Mouse (Mus musculus): ENCODE results near the gene Nprl2.
"Not testable (repeated sequence)": the region's sequence is repeated elsewhere in the genome, so short reads cannot be mapped to it uniquely, and the experiment has no call there.

Nprl2 gene

GRCm38 (mm10) chr9:107553541-107554318, 11.7 kb downstream of the Nprl2 start:
- no peak for DNase-seq

- DNase-seq: peak; percentile 95
Observed at GRCm38 (mm10) chr9:107554319-107554825, 12.3 kb downstream of the Nprl2 start.

- DNase-seq: no peak
Observed at GRCm38 (mm10) chr9:107555031-107555457, 13.0 kb downstream of the Nprl2 start.

GRCm38 (mm10) chr9:107555701-107556100, 13.7 kb downstream of the Nprl2 start:
- DNase-seq: no peak

- no peak for DNase-seq
Observed at GRCm38 (mm10) chr9:107556346-107556745, 14.3 kb downstream of the Nprl2 start.

GRCm38 (mm10) chr9:107563029-107563581, 21.1 kb downstream of the Nprl2 start, which contains the start of gene Tusc2:
Gene Tusc2, plus strand, starts transcription at chr9:107563255.
- peak; percentile 96 for DNase-seq

- not testable (repeated sequence) for DNase-seq
Observed at GRCm38 (mm10) chr9:107565556-107565955, 23.5 kb downstream of the Nprl2 start.

GRCm38 (mm10) chr9:107566041-107566709, 24.1 kb downstream of the Nprl2 start:
- peak; percentile 64 for DNase-seq

- no peak for DNase-seq
Observed at GRCm38 (mm10) chr9:107566855-107567254, 24.8 kb downstream of the Nprl2 start.

GRCm38 (mm10) chr9:107567702-107568319, 25.8 kb downstream of the Nprl2 start, which contains the start of gene Hyal2:
Gene Hyal2, plus strand, starts transcription at chr9:107567945.
- no peak for DNase-seq

- DNase-seq: peak; percentile 81
Observed at GRCm38 (mm10) chr9:107568331-107569261, 26.6 kb downstream of the Nprl2 start.

- no peak for DNase-seq
Observed at GRCm38 (mm10) chr9:107569270-107569669, 27.2 kb downstream of the Nprl2 start.

- DNase-seq: no peak
Observed at GRCm38 (mm10) chr9:107570016-107570415, 28.0 kb downstream of the Nprl2 start.

GRCm38 (mm10) chr9:107570845-107571244, 28.8 kb downstream of the Nprl2 start:
- no peak for DNase-seq

- no peak for DNase-seq
Observed at GRCm38 (mm10) chr9:107571534-107572326, 29.7 kb downstream of the Nprl2 start.

- DNase-seq: no peak
Observed at GRCm38 (mm10) chr9:107572327-107572662, 30.3 kb downstream of the Nprl2 start.

GRCm38 (mm10) chr9:107573774-107574173, 31.7 kb downstream of the Nprl2 start:
- not testable (repeated sequence) for DNase-seq

- DNase-seq: no peak
Observed at GRCm38 (mm10) chr9:107575579-107576356, 33.7 kb downstream of the Nprl2 start.

- no peak for DNase-seq
Observed at GRCm38 (mm10) chr9:107576357-107577107, 34.5 kb downstream of the Nprl2 start, which contains the start of gene Hyal1. Gene Hyal1, plus strand, starts transcription at chr9:107576927.

All from right cerebral cortex, postnatal 25 days (tissue).